In the genomic region with DNA sequence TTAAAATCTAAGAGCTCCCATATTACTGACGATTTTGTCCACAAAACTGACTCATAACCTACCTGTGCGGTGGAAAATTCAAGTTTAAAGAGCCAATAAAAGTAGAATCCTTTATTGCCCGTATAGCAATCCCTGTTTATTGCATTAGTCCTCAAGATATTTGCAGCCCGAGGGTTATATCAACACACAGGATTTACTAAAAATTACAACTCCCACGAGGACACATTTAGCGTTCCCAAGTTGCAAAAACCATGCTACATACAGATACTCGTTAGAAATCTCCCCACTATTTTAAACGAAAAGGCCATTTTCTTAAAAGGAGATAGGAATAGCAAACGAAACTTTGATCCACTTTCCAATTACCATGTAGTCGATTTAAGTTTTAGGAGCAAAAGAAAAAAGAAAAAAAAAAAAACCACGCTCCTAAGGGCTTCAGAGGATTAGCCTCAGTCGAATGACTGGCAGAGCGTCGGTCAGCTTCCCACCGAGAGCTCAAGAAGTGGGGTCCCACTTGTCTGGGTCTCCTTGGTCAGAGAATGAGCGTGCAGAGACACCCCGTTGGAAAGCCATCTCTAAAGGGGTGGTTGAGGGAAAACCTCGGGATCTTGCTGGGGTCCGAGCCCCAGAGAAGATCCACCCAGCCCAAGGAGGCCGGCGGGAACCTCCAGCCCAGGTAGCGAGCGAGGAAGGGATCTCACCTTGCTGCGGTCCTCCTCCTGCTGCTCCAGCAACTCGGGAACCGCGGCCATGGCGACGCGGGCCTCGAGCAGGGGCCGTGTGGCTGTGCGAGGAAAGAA, we compare ENCODE assay signal across 8 mouse cellular contexts. TPM values are rescaled to one million over a fixed set of nuclear protein-coding genes. Genes with fewer than 3 reads are reported as not detected.
A peak's percentile ranks its signal among the peaks of the same experiment; 100 is the strongest.
DNase-seq lines count a peak whose midpoint lies in the region; ATAC-seq lines count a peak whose summit lies in the region.

No protein-coding gene starts in this region.

- H3K36me3 ChIP-seq in lung, embryonic 15.5 days: no peaks in the 10 kb centered on the region
- no peaks in the 10 kb centered on the region for H3K36me3 ChIP-seq in embryonic facial prominence, embryonic 11.5 days (replicated peaks; ENCODE audit: control insufficient read depth, insufficient read depth, low read depth, low read length)
- no peaks in the 10 kb centered on the region for H3K36me3 ChIP-seq in intestine, embryonic 16.5 days (ENCODE audit: control insufficient read depth, insufficient read depth, low read length)
- H3K36me3 ChIP-seq in neural tube, embryonic 15.5 days: no peaks in the 10 kb centered on the region

- DNase-seq in lung, postnatal 25 days (ENCODE audit: low spot score): no peak
- peak; percentile 38 for DNase-seq in embryonic facial prominence, embryonic 11.5 days (ENCODE audit: low spot score)
- no peak for DNase-seq in adrenal gland, adult (ENCODE audit: inconsistent age in 2 of 2, low spot score in 1 of 2)
- no peak for DNase-seq in layer of hippocampus, adult 9-10 months (ENCODE audit: low spot score)
- no peak for DNase-seq in thymus, postnatal 4 days

- no peaks in the 10 kb centered on the region for H3K27me3 ChIP-seq in lung, embryonic 15.5 days
- no peaks in the 10 kb centered on the region for H3K27me3 ChIP-seq in embryonic facial prominence, embryonic 11.5 days (ENCODE audit: control insufficient read depth, insufficient read depth, low read length)
- H3K27me3 ChIP-seq in intestine, embryonic 16.5 days (replicated peaks; ENCODE audit: control insufficient read depth, insufficient read depth, low read length): no peaks in the 10 kb centered on the region
- no peaks in the 10 kb centered on the region for H3K27me3 ChIP-seq in neural tube, embryonic 15.5 days (replicated peaks)

- H3K4me2 ChIP-seq in lung, embryonic 15.5 days: peak overlapping the region; percentile 83
- H3K4me2 ChIP-seq in embryonic facial prominence, embryonic 11.5 days (ENCODE audit: low read depth, low read length): peak overlapping the region; percentile 72
- H3K4me2 ChIP-seq in intestine, embryonic 16.5 days (ENCODE audit: low read depth, low read length): peak overlapping the region; percentile 64
- peak overlapping the region; percentile 83 for H3K4me2 ChIP-seq in neural tube, embryonic 15.5 days

- WGBS in lung, embryonic 15.5 days: under 1% methylated on average over 32 of the region's 33 CpGs
- under 1% methylated on average over 28 of the region's 33 CpGs for WGBS in embryonic facial prominence, embryonic 11.5 days
- under 1% methylated on average over 32 of the region's 33 CpGs for WGBS in intestine, embryonic 16.5 days
- under 1% methylated on average over 33 of the region's 33 CpGs for WGBS in neural tube, embryonic 15.5 days

- H3K27ac ChIP-seq in lung, embryonic 15.5 days: peak overlapping the region; percentile 98
- H3K27ac ChIP-seq in embryonic facial prominence, embryonic 11.5 days (replicated peaks; ENCODE audit: low read depth, low read length): peak overlapping the region; percentile 86
- peak overlapping the region; percentile 98 for H3K27ac ChIP-seq in intestine, embryonic 16.5 days (ENCODE audit: low read length)
- H3K27ac ChIP-seq in neural tube, embryonic 15.5 days (replicated peaks): peak overlapping the region; percentile 96

- H3K9ac ChIP-seq in lung, embryonic 15.5 days: peak overlapping the region; percentile 91
- H3K9ac ChIP-seq in embryonic facial prominence, embryonic 11.5 days (replicated peaks; ENCODE audit: low read length): peak overlapping the region; percentile 96
- H3K9ac ChIP-seq in intestine, embryonic 16.5 days (ENCODE audit: low read depth, low read length): peak overlapping the region; percentile 99
- H3K9ac ChIP-seq in neural tube, embryonic 15.5 days (replicated peaks): peak overlapping the region; percentile 90

- no peaks in the 10 kb centered on the region for H3K9me3 ChIP-seq in lung, embryonic 15.5 days
- no peaks in the 10 kb centered on the region for H3K9me3 ChIP-seq in embryonic facial prominence, embryonic 11.5 days (replicated peaks; ENCODE audit: control insufficient read depth, low read length)
- H3K9me3 ChIP-seq in intestine, embryonic 16.5 days (ENCODE audit: control insufficient read depth, low read length): no peaks in the 10 kb centered on the region
- H3K9me3 ChIP-seq in neural tube, embryonic 15.5 days (replicated peaks): no peaks in the 10 kb centered on the region

- peak overlapping the region; percentile 77 for H3K4me3 ChIP-seq in lung, embryonic 15.5 days
- peak overlapping the region; percentile 82 for H3K4me3 ChIP-seq in embryonic facial prominence, embryonic 11.5 days (ENCODE audit: low read depth, low read length)
- peak overlapping the region; percentile 93 for H3K4me3 ChIP-seq in intestine, embryonic 16.5 days (ENCODE audit: low read length)
- peak overlapping the region; percentile 63 for H3K4me3 ChIP-seq in neural tube, embryonic 15.5 days (replicated peaks)

- no peak; the same call in 1 of the 2 replicates for ATAC-seq in lung, embryonic 15.5 days (ENCODE audit: borderline replicate concordance, extremely low read depth, low FRiP score, low TSS enrichment)
- ATAC-seq in embryonic facial prominence, embryonic 11.5 days (replicated peaks; ENCODE audit: insufficient number of reproducible peaks, low FRiP score, low TSS enrichment, low read depth): no peak; the same call in 1 of the 2 replicates
- ATAC-seq in intestine, embryonic 16.5 days: no peak; the same call in 1 of the 2 replicates
- ATAC-seq in neural tube, embryonic 15.5 days (ENCODE audit: low FRiP score): no peak

- peaks cover 51% of the 10 kb centered on the region for H3K4me1 ChIP-seq in lung, embryonic 15.5 days
- no peaks in the 10 kb centered on the region for H3K4me1 ChIP-seq in embryonic facial prominence, embryonic 11.5 days (ENCODE audit: control insufficient read depth, insufficient read depth, low read length)
- peaks cover 20% of the 10 kb centered on the region for H3K4me1 ChIP-seq in intestine, embryonic 16.5 days (ENCODE audit: control insufficient read depth, insufficient read depth, low read length)
- H3K4me1 ChIP-seq in neural tube, embryonic 15.5 days: peaks cover 34% of the 10 kb centered on the region

RNA-seq across cellular contexts. Expression of gene Mgme1, which starts 0.6 kb away (rescaled TPM):
- 24.2 and 25.9 TPM in 2 replicates for polyA plus RNA-seq in lung, embryonic 15.5 days (2015; fragmentation: Nextera tagmentation; extraction: Ambion mirVana)
- 19.4 and 20.1 TPM in 2 replicates for polyA plus RNA-seq in embryonic facial prominence, embryonic 11.5 days (2014; fragmentation: Nextera tagmentation; extraction: Ambion mirVana)
- 22.8 and 23.9 TPM in 2 replicates for polyA plus RNA-seq in intestine, embryonic 16.5 days (2015; fragmentation: Nextera tagmentation; extraction: Ambion mirVana)
- polyA plus RNA-seq in neural tube, embryonic 15.5 days (2015; fragmentation: Nextera tagmentation; extraction: Ambion mirVana): 13.3 and 15.5 TPM in 2 replicates

RNA-seq across cellular contexts. Expression of gene Snx5, which starts 0.8 kb away (rescaled TPM):
- 108 and 116 TPM in 2 replicates for polyA plus RNA-seq in lung, embryonic 15.5 days (2015; fragmentation: Nextera tagmentation; extraction: Ambion mirVana)
- 145 and 148 TPM in 2 replicates for polyA plus RNA-seq in embryonic facial prominence, embryonic 11.5 days (2014; fragmentation: Nextera tagmentation; extraction: Ambion mirVana)
- polyA plus RNA-seq in intestine, embryonic 16.5 days (2015; fragmentation: Nextera tagmentation; extraction: Ambion mirVana): 147 and 149 TPM in 2 replicates
- 74.4 and 93.8 TPM in 2 replicates for polyA plus RNA-seq in neural tube, embryonic 15.5 days (2015; fragmentation: Nextera tagmentation; extraction: Ambion mirVana)
